Mouse (Mus musculus) kidney, postnatal 25 days (tissue): ENCODE measurements around the gene Nubpl.
"Not testable (repeated sequence)": the region's sequence is repeated elsewhere in the genome, so short reads cannot be mapped to it uniquely, and the experiment has no call there.

ENCODE experiments used
- DNase-seq, 2 experiments: peaks; one replicate each; pipeline ENCODE4 v3.0.0; 2021; ENCODE audit warnings: mixed read lengths in 2 of 2

Nubpl gene

DNA sequence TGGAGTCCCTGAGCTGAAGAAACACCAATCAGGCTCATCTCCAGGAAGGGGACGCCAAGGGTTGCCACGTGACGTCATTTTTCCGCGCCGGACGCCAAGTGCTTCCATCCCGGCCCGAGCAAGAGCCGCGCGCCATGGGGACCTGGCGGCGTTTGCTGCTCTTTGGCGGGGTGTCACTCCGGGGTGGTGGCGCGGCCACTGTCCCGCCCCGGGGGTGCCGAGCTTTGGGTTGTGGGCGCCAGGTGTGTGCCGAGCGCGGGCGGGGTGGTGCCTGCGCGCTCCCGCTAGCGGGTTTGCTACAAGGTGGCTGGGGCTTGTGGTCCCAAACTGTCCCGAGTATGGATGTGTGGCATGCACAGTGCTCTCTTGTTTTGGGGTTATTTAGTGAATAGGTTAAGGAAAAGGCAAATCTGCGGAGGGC, at the start of gene Nubpl:
Gene Nubpl (plus strand): TSS at position 88 of the 421 bp plus-strand sequence.
- peak; percentile 97 to 98 for DNase-seq

DNA sequence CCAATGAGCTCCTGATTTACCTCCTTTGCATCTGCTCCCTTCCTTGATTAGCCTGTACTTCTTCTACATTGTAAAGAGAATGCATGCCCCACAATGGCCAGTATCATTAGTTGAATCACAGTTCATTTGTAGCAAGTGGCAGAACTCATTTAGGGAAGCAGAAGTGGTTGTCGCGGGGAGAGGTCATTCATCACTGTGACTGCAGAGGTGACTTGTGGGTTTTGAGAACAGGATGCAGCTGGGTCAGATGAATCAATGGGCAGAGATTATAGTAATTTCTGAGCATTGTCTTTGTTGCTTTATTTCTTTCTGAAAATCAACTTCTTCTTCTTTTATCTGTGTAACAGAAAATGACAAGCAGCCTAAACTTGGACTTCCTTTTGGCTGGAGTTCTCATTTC, 48.2 kb upstream of the Nubpl start:
- no peak for DNase-seq

DNA sequence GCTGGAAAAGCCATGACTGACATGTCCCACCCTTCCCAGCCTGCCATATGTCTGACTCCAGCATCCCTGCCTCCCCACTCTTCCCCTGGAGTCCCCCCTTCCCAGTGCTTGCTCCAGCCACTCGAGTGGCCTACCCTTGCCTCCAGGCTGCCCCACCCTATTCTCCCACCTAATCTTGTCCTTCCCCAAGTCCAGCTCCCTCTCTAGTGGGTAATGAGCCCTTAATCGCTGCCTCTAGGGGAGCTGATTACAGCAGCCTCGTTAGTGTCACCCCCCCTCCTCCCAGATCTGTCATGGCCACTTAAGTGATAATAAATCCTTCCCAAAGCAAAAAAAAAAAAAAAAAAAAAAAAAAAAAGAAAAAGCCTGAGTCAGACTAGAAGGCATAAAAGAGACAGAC, 18.2 kb upstream of the Nubpl start:
- DNase-seq, result not testable (repeated sequence)

DNA sequence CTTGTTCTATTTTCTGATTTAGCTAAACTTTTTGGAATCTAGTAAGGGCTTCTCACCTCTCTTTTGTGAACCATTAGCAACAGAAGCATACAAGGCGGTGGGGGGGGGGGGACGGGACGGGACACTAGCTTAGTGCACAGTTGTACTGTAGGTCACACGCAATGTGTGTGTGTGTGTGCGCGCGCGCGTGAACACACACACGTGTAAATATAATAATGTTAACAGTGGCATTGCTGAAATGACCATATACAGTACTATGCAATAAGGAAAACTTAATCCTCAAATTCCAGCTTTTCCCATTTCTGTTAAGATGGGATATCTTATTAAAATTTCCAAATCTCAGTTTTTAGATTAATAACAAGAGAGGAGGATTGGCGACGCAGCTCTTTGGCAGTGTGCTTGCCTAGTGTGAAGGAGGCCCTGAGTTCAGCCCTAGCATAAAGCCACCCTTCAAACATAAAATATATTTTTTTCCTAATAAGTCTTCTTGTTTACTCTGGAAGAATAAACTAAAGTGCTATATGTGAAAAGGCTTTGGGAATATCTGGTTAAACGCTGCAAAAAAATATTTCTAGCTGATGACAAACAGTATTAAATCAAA, 388 bp upstream of the Nubpl start:
- no peak for DNase-seq

DNA sequence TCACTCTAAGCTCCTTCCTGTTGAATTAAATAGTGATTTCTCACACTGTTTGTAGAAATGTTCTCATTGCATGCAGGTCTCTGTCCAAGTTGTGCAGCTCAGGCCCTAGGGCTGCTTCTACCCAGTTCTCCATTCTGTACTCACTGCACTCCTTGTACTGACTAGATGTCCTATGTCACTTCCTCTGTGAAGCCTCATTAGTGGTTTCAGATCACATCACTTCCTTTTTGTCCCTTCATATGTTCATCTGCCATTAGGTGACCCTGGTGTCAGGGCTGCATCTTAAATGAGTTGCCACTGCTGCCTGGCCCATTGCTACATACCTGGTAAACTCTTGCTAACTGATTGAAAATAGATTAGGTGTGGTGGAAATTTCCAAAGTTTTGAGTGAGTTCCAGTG, 22.7 kb downstream of the Nubpl start:
- no peak for DNase-seq

DNA sequence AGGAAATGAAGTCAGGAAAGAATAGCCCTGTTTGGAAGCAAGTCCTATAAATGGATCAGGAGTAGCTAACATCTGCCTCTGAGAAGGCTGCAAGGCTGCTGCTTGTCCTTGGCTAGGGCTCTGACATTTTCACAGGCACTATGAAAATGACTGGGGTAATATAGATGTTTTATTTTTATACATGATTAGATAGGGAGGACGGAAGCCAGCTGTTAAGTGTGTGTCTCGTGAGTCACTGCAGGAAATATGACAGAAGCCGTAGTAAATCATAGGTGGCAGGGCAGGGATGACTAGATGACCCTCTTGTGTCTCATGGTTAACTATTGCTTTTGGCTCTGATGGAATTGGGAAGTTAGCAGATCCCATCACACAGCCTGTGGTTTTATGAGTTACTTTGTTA, 28.9 kb downstream of the Nubpl start:
- no peak for DNase-seq

DNA sequence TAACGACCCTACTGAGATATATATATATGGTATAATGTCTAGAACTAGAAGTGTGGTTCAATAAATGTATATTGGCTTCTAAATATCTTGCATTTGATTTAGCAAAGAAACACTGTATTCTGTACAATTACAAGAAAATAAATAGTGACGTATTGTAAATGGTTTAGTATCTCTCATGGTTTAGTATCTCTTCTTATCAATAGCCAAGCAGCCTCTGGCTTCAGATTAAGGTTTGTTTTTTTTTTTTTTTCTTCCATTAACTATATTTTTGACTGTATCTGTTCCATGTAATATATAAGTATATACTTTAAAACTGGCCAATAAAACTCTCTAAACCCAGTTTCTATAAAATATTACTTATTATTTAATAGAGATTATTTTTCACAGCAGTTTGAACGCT, 31.5 kb downstream of the Nubpl start:
- DNase-seq, result no peak

DNA sequence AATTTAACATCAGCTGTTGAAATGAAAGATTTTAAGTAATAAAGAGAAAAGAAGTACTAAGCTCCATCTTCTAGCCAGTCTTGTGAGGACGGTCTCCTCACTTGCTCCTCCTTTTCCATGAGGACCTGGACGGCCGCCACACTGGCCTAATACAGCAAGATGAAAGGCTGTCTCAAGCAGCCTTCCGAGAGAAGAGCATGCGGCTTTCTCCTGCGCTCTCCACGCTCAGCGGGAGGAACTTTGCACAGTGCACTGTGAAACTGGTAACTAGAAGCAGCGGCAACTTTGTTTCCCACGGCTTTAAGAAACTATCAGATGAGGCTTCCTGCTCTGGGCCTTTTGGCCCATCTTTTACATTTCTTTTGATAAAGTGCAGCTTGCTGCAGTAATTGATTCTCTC, 34.7 kb downstream of the Nubpl start:
- DNase-seq, result peak; percentile 41 to 51

DNA sequence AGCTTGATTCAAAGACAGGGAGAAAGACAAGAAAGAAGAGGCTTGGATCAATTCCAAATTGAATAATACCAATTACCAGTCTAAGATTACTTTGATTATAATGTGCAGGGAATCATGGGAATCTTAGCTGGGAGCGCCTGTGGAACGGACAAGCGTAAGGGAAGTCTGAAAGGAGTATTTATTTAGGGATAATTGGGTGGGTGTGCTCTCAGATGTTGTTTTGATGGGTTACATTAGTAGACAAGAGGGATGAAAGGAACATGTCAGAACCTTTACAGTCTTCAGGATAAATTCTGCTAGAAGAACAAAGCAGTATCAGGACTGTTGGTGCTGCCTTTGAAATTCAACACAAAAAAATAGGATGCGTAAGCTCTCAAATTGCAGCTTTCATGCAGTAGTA, 40.8 kb downstream of the Nubpl start:
- DNase-seq, result no peak

DNA sequence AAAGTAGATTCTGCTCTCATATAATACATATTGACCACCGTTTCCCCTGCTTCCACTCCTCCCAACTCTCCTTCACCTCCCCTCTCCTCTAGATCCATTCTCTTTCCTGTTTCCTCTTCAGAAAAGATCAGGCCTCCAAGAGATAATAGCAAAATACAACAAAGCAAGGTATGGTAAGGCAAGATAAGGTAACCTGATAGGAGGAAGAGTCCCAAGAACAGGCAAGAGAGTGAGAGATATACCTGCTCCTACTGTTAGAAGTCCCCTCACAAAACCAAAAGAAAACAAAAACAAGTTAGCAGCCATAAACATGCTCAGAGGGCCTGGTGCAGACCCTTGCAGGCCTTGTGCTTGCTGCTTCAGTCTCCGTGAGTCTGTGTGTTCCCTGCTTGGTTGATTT, 49.1 kb downstream of the Nubpl start:
- DNase-seq, result no peak

DNA sequence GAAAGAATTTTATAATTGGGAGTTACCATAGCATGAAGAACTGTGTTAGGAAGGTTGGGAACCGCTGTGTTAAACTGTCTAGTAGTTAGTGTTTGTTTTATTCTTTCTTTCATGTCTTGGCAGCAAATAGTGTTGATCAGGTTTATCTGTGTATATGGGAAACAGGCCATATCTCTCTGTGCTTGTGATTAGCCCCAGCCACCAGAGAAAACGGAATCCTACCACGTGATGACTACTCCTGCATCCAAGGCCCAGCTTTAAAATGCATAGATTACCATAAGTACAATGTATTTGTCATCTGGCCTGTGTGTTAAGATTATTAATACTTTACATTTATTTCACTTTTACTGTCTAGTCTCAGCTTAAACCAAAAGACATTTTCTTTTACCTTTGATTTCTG, 51.9 kb downstream of the Nubpl start:
- DNase-seq, result no peak

DNA sequence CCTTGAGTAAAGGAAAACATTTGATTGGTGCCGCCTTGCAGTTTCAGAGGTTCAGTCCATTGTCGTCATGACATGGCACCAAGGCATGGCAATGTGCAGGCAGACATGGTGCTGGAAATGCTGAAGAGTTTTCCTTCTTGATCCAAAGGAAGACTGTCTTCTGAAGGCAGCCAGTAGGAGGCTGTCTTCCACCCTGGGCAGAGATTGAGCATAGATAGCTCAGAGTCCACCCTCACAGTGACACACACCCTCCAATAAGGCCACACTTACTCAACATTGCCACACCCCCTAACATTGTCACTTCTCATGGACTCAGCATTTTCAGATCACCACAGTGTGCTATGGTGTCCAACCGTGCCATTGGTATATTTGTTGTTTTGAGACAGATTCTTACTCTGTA, 54.5 kb downstream of the Nubpl start:
- no peak for DNase-seq

DNA sequence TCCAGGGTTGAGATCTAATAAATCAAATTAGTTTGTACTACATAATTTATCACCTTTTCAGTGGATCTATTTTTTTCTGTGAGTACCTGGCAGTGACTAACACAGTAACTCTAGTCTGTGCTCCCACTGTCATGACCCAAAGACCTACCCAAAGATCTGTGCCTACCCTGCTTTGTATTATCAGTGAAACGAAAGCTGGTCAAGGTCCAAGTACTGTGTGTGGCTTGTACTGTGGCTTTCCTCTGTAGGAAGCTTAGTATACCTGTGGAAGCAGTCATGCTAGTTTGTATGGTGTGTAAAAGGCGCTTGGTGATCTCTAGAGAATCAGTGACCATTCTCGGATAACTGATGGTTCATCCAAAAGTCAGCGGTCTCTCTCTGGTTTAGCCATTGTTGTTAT, 57.4 kb downstream of the Nubpl start:
- DNase-seq, result no peak

DNA sequence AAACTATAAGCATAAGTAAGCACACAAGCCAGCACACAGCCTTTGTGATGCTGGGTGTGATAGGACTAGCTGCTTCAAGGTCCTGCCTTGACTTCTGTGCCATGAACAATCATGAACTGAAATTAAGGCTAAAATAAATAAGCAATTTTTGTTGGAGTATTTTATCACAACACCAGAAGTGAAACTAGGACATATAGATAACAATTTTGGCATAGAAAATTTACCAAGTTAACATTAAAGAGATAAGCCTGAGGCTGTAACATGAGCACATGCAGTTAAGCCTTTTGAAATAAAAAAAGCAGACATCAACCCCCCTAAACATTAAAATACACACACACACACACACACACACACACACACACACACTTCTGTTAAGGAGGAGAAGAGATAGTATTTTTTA, 66.9 kb downstream of the Nubpl start:
- DNase-seq, result no peak

DNA sequence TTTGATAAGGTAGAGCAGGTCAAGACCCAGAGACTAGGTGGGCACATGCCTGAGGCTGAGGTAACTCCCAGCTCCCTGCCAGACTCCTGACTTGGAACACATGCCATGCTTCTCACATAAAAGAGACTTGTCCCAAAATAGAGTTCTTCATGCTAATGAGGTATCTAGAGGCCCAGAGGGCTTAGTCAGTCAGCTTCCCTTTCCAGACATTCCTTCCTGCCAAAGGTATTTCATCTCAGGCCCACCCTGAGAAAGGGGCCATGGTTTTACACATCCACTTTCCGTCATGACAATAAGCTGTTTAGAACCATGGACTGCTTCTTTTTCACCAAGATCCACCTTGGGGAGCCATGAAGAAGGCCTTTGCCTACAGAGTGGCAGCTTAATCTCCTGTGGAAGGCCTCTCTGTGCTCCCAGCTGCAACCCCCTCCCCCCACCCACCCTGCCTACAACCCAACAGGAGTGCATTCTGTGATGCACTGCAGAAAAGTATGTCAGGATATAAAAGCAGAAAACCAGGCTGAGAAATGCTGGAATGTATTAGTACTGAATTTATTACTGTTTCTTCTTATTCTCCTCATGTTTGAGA, 88.8 kb downstream of the Nubpl start:
- DNase-seq, result no peak

DNA sequence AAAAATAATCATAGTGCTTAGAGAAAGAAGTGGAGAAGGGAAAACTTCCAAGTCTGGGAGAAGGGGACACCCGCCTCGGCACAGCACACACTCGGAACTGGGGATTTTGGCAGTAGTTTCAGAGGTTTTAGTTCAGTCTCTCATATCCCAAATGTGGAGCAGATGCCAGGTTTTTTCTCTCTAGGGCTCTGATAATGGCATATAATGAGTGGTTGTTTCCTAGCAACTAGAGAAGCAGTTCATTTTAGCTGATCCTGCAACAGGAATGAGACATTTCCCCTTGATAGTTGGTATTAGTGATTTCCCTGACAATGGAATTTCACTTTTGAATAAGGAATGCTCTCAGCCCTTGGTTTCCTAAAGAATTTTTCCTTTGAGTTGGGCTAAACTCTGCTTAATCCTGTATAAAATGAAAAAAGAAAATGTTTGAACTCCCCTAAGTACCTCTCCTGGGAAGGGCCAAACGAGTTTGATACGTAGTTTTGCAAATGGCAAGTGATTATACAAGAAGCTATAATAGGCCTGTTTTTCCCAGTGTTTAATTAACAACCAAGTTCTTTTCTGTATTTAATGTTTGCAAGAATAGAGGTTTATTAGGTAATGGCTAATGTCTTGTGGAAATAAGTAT, 89.5 kb downstream of the Nubpl start:
- no peak for DNase-seq

DNA sequence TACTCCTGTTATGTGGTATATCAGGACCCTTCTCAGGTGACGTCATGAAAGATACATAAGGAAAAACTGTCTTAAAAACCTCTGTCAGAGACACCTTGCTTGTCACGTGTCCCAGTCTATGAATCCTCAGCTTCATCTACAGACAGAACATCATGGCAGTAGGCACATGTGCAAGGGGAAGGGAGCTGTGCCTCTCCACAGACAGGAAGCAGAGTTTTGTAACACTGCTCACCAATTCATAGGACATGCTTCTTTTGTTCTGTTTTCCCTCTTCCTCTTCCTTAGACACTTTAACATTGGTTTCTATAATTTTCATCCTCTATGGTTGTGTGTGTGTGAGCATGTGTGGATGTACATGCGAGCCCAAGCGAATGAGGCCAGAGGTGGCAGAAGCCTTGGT, 100.9 kb downstream of the Nubpl start:
- no peak for DNase-seq

DNA sequence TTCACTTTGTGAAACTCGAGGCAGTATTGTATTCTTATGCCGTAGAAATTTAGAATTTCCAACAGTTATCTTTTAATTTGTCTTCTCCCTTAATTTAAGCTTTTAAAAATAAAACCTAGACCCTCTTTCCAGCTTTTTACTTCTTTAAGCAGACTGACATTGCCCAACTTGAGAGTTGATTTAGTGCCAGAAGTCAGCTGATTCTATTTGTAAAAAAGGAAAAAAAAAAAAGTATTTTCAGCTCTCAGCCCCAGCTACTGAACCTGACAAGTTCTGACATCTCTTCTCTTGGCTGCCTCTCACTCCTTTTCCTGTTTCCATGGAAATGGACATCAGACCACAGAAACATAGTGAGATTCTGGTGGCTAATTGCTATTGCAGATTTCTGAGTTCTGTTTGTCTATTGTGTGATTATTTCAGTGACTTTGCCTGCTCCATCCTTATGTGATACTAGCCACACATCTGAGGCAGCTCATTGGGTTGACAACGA, 111.6 kb downstream of the Nubpl start:
- no peak for DNase-seq

DNA sequence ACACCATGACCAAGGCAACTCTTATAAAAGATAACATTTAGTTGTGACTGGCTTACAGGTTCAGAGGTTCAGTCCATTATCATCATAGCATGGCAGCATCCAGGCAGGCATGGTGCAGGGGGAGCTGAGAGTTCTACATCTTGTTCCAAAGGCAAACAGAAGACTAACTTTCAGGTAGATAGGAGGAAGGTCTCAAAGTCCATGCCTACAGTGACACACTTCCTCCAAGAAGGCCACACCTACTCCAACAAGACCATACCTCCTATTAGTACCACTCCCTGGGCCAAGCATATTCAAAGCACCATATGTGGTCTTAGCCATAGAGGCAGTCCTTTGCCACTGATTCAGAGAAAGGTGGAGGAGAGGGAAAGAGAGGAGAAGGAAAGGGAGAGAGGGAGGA, 113.6 kb downstream of the Nubpl start:
- DNase-seq, result no peak

DNA sequence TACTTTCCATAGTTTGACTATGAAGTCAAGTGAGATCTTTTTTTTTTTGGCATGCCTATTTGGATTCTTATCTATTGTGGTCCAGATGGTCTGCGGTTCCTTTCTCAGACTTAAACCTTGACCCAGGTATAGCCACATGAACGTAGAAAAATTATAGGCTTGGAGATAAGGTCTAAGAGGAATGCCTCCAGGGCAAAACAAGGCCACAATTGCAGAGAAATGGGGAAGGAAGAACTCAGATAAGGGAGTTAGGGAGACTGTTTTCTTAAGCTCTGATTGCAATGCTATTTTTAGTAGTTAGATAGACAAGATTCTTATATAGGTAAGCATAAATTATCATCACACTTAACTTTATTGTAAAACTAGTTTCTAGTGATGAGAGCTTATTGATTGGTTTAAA, 117.3 kb downstream of the Nubpl start:
- DNase-seq, result no peak

DNA sequence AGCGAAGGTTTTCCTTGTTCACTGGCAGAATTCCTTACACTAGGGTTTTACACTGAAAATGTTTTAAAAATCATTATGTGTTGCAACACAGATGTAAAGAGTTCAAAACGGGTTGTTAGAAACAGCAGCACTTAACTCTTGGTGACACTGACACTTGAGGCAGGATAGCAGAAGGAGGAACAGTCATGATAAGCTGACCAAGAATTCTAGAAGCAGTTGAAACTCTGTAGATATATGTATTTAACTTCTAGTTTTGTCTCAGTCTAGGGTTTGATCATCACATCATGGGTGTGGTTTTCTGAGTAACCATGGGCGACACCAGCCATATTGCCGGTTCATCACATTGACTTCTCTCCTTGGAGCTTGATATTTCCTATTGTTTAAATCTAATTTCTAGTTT, 127.4 kb downstream of the Nubpl start:
- no peak for DNase-seq

DNA sequence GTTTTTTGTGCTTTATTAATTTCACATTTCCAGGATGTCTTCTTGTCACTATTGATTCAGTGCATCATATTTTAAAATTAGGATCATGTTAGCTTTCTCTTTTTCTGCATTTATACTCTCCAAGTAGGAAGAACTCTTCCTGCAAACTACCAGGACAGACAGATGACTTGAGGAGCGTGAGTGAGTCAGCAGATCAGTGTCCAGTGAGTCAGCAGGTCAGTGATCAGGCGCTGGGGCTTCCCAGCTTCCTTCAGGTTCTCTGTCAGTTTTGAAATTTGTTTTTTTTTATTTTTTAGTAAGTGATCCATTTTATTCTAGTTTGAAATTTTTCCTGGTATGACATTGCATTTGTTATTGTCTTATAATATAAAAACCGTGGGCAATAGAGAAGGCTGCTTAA, 131.2 kb downstream of the Nubpl start:
- DNase-seq, result no peak

DNA sequence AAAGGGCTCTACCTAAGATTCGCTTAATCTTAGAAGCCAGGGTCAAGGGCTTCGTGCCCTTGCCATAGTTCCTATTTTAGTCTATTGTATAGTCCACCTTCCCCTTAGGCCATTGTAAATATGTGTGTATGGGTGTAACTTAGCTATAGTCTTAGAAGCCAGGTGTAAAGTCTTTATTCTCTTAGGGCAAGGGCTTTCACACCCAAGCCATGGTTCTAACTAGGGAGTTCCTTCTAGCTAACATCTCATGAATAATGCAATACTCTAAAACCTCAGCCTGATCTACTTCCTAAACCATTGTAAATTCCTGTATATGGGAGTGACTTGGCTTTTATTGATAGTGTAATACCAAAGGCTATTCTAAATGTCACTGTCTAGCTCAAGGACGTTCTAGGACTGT, 134.4 kb downstream of the Nubpl start:
- not testable (repeated sequence) for DNase-seq

DNA sequence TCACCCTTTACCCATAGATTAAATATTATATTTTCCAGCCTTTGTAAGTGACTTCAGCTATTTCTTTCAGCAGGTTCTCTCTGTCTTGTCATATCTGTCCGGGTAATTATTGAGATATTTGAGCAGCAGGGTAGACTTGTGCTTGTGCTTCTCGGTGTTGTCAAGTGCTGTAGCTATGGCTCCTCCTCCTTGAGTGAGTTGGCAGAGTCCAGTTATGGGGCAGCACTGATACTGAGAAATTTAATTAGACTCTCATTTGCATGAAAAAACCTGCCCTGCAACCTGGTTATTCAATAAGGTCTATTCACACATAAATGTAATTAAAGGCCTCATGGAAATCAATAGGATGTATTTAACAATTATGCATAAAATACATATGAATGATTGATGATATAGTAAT, 145.2 kb downstream of the Nubpl start:
- no peak for DNase-seq

DNA sequence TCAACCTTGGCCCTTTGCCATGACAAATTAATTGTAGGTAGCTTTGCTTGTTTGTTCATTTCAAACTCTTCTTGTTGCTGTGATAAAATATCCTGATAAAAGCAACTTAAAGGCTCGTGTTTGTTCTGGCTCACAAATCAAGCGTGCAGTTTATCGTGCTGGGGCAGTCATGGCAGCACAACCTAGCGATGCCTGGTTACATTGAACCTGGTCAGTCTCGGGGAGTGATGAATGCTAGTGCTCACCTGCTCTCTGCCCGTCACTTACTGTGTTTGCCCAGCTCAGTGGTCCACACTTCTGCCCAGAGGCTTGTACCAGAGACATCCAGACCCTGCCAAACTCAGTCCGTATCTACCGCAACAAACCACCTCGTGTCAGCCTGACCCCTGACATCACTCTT, 149.9 kb downstream of the Nubpl start:
- DNase-seq, result peak in 1 of 2 experiments; percentile 32
